Mouse (Mus musculus) erythroblast, adult 5-6 weeks (primary cell): ENCODE measurements around the gene Plscr4. TPM values are rescaled to one million over a fixed set of nuclear protein-coding genes. Genes with fewer than 3 reads are reported as not detected.
A peak's percentile ranks its signal among the peaks of the same experiment; 100 is the strongest.

Experiments
- ATAC-seq: replicated peaks from 2 replicates; pipeline ENCODE4 v1.8.0; 2016; ENCODE audit warnings: moderate number of reproducible peaks, mild to moderate bottlenecking, moderate TSS enrichment, inconsistent platforms; ENCODE audit not compliant: poor library complexity, low FRiP score, severe bottlenecking
- total RNA-seq, 2 experiments: library from RNA; stranded (forward) in 1 of 2; stranded (reverse) in 1 of 2; fragments of 150-400 nt in 1 of 2; fragments of 200-764, 138-1000 nt in 1 of 2; gene quantifications; 2 replicates each; pipeline versions ENCODE4 v1.2.3 to v1.2.4; 2015 to 2017; ENCODE audit warnings: low replicate concordance in 2 of 2

Gene Plscr4
- total RNA-seq (2015; ENCODE audit: low replicate concordance) (1.3 and 2.9 TPM in 2 replicates), total RNA-seq (2017; ENCODE audit: low replicate concordance) (2.2 and 2.5 TPM in 2 replicates)

GRCm38 (mm10) chr9:92457261-92458058, at the start of gene Plscr4:
TSS of gene Plscr4 (plus strand) at chr9:92457373.
- peak; percentile 86 for ATAC-seq

- no peak for ATAC-seq
Observed at GRCm38 (mm10) chr9:92410225-92410624, 46.9 kb upstream of the Plscr4 start.

- no peak for ATAC-seq
Observed at GRCm38 (mm10) chr9:92412045-92412444, 45.1 kb upstream of the Plscr4 start.

- ATAC-seq = no peak
Observed at GRCm38 (mm10) chr9:92413684-92414083, 43.5 kb upstream of the Plscr4 start.

GRCm38 (mm10) chr9:92437781-92438180, 19.4 kb upstream of the Plscr4 start:
- ATAC-seq = no peak

GRCm38 (mm10) chr9:92441468-92441867, 15.7 kb upstream of the Plscr4 start:
- no peak for ATAC-seq

GRCm38 (mm10) chr9:92444536-92444935, 12.6 kb upstream of the Plscr4 start:
- ATAC-seq = no peak

GRCm38 (mm10) chr9:92456605-92457004, 568 bp upstream of the Plscr4 start:
- ATAC-seq = no peak

GRCm38 (mm10) chr9:92458059-92458402, 858 bp downstream of the Plscr4 start:
- peak; percentile 51; the same call in 1 of the 2 replicates for ATAC-seq

GRCm38 (mm10) chr9:92458418-92458817, 1.2 kb downstream of the Plscr4 start:
- no peak for ATAC-seq

- ATAC-seq = no peak
Observed at GRCm38 (mm10) chr9:92467724-92468123, 10.6 kb downstream of the Plscr4 start.

- ATAC-seq = no peak
Observed at GRCm38 (mm10) chr9:92472256-92472855, 15.2 kb downstream of the Plscr4 start.

GRCm38 (mm10) chr9:92473178-92473577, 16.0 kb downstream of the Plscr4 start:
- no peak for ATAC-seq

- no peak for ATAC-seq
Observed at GRCm38 (mm10) chr9:92474244-92474643, 17.1 kb downstream of the Plscr4 start.

GRCm38 (mm10) chr9:92481663-92482062, 24.5 kb downstream of the Plscr4 start:
- ATAC-seq = no peak

- ATAC-seq = no peak
Observed at GRCm38 (mm10) chr9:92482551-92482950, 25.4 kb downstream of the Plscr4 start.

- no peak for ATAC-seq
Observed at GRCm38 (mm10) chr9:92484710-92485267, 27.6 kb downstream of the Plscr4 start.

- ATAC-seq = no peak
Observed at GRCm38 (mm10) chr9:92489857-92490256, 32.7 kb downstream of the Plscr4 start.

GRCm38 (mm10) chr9:92490319-92490718, 33.1 kb downstream of the Plscr4 start:
- no peak for ATAC-seq

GRCm38 (mm10) chr9:92491274-92491673, 34.1 kb downstream of the Plscr4 start:
- no peak for ATAC-seq
